Mouse (Mus musculus): ENCODE data around the gene Hoxa6.

DNA sequence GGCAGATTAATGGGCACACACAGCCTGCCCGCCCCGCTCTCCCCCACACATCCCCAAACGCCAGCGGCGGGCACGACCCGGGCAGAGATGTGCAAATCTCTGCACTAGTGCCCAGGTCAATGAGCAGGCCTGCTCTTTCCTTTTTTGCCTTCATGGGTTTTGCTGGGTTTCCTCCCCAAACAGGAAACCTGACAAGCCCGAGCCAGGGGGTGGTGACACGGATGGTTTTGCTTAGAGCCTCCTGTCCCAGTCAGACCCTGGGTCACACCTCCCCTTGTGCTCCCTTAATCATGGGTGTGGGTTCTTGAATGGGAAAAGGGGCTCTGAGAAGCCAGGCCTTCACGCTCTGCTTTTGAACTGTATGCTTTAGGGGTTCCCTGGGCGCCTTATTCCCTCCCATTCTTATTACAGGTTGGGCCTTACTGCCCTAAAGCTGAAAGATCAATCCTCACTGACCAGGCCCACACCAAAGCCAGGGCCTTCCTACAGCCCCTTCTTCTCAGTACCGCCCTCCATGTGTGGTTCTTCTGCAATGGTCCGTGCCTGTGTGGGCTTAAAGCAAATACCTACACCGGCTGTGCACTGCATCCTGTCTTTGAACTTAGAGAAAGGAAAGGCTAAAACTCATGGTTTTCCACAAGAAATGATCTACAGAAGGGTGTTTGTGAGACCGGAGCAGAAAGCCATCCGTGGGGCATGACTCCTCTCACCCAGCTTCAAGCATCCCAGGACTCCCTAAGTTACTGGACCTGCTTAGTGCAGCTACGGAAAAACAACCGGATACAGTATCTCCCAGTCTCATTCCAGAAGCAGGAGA is 554 bp upstream of the Hoxa6 start:
- TF ChIP-seq CTCF (conservative IDR thresholded peaks at IDR 0.05; ENCODE audit: low read length) (no peak), POU5F1 (IDR thresholded peaks at IDR 0.05; ENCODE audit: borderline replicate concordance, low read length) (no peak)
